Mouse (Mus musculus) CD4-positive naive resting alpha-beta T cell, adult 76 days (primary cell): ENCODE results near the gene Bace2. TPM values are rescaled to one million over a fixed set of nuclear protein-coding genes. Genes with fewer than 3 reads are reported as not detected.

Experiments
- total RNA-seq: library from RNA; stranded (reverse); gene quantifications from one replicate; pipeline ENCODE4 v1.2.4, GENCODE M21; 2023

Bace2 gene
- total RNA-seq, result not detected

GRCm38 (mm10) chr16:97356499-97357187, at the start of gene Bace2:
Gene Bace2 (plus strand): TSS chr16:97356742.

GRCm38 (mm10) chr16:97462481-97463181, 106.1 kb downstream of the Bace2 start, which contains the start of gene Mx1:
Gene Mx1 (minus strand): TSS chr16:97462907.

Other genes starting within 250 kb of the Bace2 start
- gene Dscam, start 186.0 kb upstream of the Bace2 start, total RNA-seq, result 0.53 TPM
- 4.8 TPM for gene Mx1, start 106.2 kb downstream of the Bace2 start, total RNA-seq
- not detected for gene Fam3b, start 158.1 kb downstream of the Bace2 start, total RNA-seq